ENCODE assay signal across 8 mouse cellular contexts in genomic region chr2:178498409-178498808, GRCm38 (mm10).
DNase-seq lines count a peak whose midpoint lies in the region; ATAC-seq and TF ChIP-seq lines count a peak whose summit lies in the region.

No protein-coding gene starts in this region.

- no peak overlapping the region for H3K4me2 ChIP-seq in intestine, postnatal 0 days (replicated peaks; ENCODE audit: low read depth)

- no peak for TF ChIP-seq CTCF in thymus, adult 2 months (IDR thresholded peaks at IDR 0.05; ENCODE audit: borderline replicate concordance, control insufficient read depth, extremely low read depth, insufficient read depth, low read length, poor library complexity)
- no peak for TF ChIP-seq CTCF in intestine, postnatal 0 days (IDR thresholded peaks at IDR 0.05; ENCODE audit: low read depth)

- no peaks in the 10 kb centered on the region for H3K9me3 ChIP-seq in intestine, postnatal 0 days (ENCODE audit: control insufficient read depth)
- peaks cover 13% of the 10 kb centered on the region for H3K9me3 ChIP-seq in megakaryocyte, embryonic 14.5 days

- peaks cover 16% of the 10 kb centered on the region for H3K4me1 ChIP-seq in thymus, adult 2 months (replicated peaks; ENCODE audit: control insufficient read depth, insufficient read depth, low read length)
- 0 out of 2 replicates have a peak, but pooled peaks cover 5% of the 10 kb centered on the region for H3K4me1 ChIP-seq in intestine, postnatal 0 days (replicated peaks; ENCODE audit: control insufficient read depth, insufficient read depth, low read length)
- peaks cover 74% of the 10 kb centered on the region for H3K4me1 ChIP-seq in megakaryocyte, embryonic 14.5 days

- peak; percentile 22 for DNase-seq in gastrocnemius, postnatal 10 days
- no peak for DNase-seq in gastrocnemius, postnatal 14 days
- peak; percentile 22 for DNase-seq in thymus, postnatal 14 days
- no peak for DNase-seq in thymus, adult 2 months
- no peak for DNase-seq in spleen, postnatal 14 days (ENCODE audit: low spot score in 2 of 2)
- no peak for DNase-seq in ovary, postnatal 14 days (ENCODE audit: low spot score)

- intact Hi-C loops in gastrocnemius, postnatal 14 days (cut with DNase I; ENCODE audit: low total_unique reads): no loop called here

- peak; percentile 66 for ATAC-seq in intestine, postnatal 0 days

- TF ChIP-seq POLR2A in thymus, adult 2 months (IDR thresholded peaks at IDR 0.05; ENCODE audit: control insufficient read depth, extremely low read depth, insufficient read depth, low read length, poor library complexity): no peak

- no peak overlapping the region; the same call in 1 of the 2 replicates for H3K27ac ChIP-seq in thymus, adult 2 months (ENCODE audit: control insufficient read depth, insufficient read depth, low read length)
- H3K27ac ChIP-seq in intestine, postnatal 0 days (ENCODE audit: low read depth, low read length): no peak overlapping the region

- no peaks in the 10 kb centered on the region for H3K36me3 ChIP-seq in thymus, adult 2 months (ENCODE audit: control insufficient read depth, insufficient read depth, low read length)
- no peaks in the 10 kb centered on the region for H3K36me3 ChIP-seq in intestine, postnatal 0 days (ENCODE audit: control insufficient read depth, insufficient read depth)
- H3K36me3 ChIP-seq in megakaryocyte, embryonic 14.5 days (replicated peaks; ENCODE audit: low read length): peaks cover 7% of the 10 kb centered on the region

- no peaks in the 10 kb centered on the region for H3K27me3 ChIP-seq in thymus, adult 2 months (ENCODE audit: control insufficient read depth, insufficient read depth, low read length)
- H3K27me3 ChIP-seq in intestine, postnatal 0 days (replicated peaks; ENCODE audit: control insufficient read depth, insufficient read depth, low read length): no peaks in the 10 kb centered on the region
- no peaks in the 10 kb centered on the region for H3K27me3 ChIP-seq in megakaryocyte, embryonic 14.5 days (replicated peaks)

- no peak overlapping the region for H3K9ac ChIP-seq in intestine, postnatal 0 days (ENCODE audit: low read depth, low read length)

- H3K4me3 ChIP-seq in thymus, adult 2 months (ENCODE audit: control insufficient read depth, insufficient read depth, low read length): no peak overlapping the region
- no peak overlapping the region for H3K4me3 ChIP-seq in intestine, postnatal 0 days (ENCODE audit: low read depth, low read length)
- peak overlapping the region; percentile 74 for H3K4me3 ChIP-seq in megakaryocyte, embryonic 14.5 days (replicated peaks)

- 19% methylated on average over 5 of the region's 5 CpGs for WGBS in thymus, adult 2 months
- WGBS in intestine, postnatal 0 days: 26% methylated on average over 5 of the region's 5 CpGs

Comparison
In these comparisons a context has a peak if more than half of its experiments do, and no peak if none do; other contexts are left out.
1. DNase-seq: peak in gastrocnemius, postnatal 10 days (single experiment) and thymus, postnatal 14 days (single experiment); none in gastrocnemius, postnatal 14 days (single experiment), thymus, adult 2 months (single experiment), spleen, postnatal 14 days (0 of 2) and ovary, postnatal 14 days (single experiment).